Mouse (Mus musculus) embryonic facial prominence, embryonic 14.5 days (tissue): ENCODE measurements at regions not wholly inside any gene's neighbourhood (a gene's known extent, or its start where the extent isn't known, plus 50 kb on each side); places are given as distances from the start of the nearest gene placed in this dataset.

Experiments used
- ATAC-seq: fragments of 200-750 bp; cut with Nextera tagmentation; 2 replicates; pipeline ENCODE4 v1.8.0; 2017; ENCODE audit warnings: low read depth, moderate number of reproducible peaks, moderate TSS enrichment
- DNase-seq: peaks from one replicate; pipeline ENCODE4 v3.0.0-alpha.2; 2015; ENCODE audit warnings: low spot score
- H3K27ac ChIP-seq: fragments of 300-500 bp; sonication (generic); replicated peaks from 2 replicates; pipeline ENCODE4 v1.5.1; 2014; ENCODE audit warnings: low read depth, mild to moderate bottlenecking, low read length, moderate library complexity
- H3K27me3 ChIP-seq: fragments of 300-500 bp; sonication (generic); replicated peaks from 2 replicates; pipeline ENCODE4 v1.6.1; 2014; ENCODE audit warnings: low read length; ENCODE audit not compliant: control insufficient read depth, insufficient read depth
- H3K36me3 ChIP-seq: fragments of 300-500 bp; sonication (generic); 2 replicates; pipeline ENCODE4 v1.6.1; 2014; ENCODE audit warnings: low read length, mixed read lengths; ENCODE audit not compliant: control insufficient read depth, insufficient read depth
- H3K4me1 ChIP-seq: fragments of 300-500 bp; sonication (generic); 2 replicates; pipeline ENCODE4 v1.6.1; 2014; ENCODE audit warnings: antibody characterized with exemption, low read length; ENCODE audit not compliant: control insufficient read depth, insufficient read depth
- H3K4me2 ChIP-seq: fragments of 300-500 bp; sonication (generic); 2 replicates; pipeline ENCODE4 v1.6.1; 2014; ENCODE audit warnings: low read depth, mild to moderate bottlenecking, low read length, moderate library complexity, mixed read lengths
- H3K4me3 ChIP-seq: fragments of 300-500 bp; sonication (generic); 2 replicates; pipeline ENCODE4 v1.5.1; 2014; ENCODE audit warnings: low read depth, mild to moderate bottlenecking, low read length
- H3K9ac ChIP-seq: fragments of 300-500 bp; sonication (generic); 2 replicates; pipeline ENCODE4 v1.6.1; 2014; ENCODE audit warnings: low read depth, mild to moderate bottlenecking, low read length, moderate library complexity, mixed read lengths
- H3K9me3 ChIP-seq: fragments of 300-500 bp; sonication (generic); 2 replicates; pipeline ENCODE4 v1.6.1; 2016; ENCODE audit warnings: low read length; ENCODE audit not compliant: control insufficient read depth
- WGBS: fragments of 180-500 bp; shearing (Covaris S2); extraction: QIAGEN DNeasy Blood & Tissue Kit; methylation state at CpG from one replicate; pipeline ENCODE4 v1.1.7; 2014; 5-methylcytosine and 5-hydroxymethylcytosine counted together

- 71% methylated on average over 3 of the region's 3 CpGs for WGBS
These were observed 661.9 kb downstream of the Cenpc1 start for GRCm38 (mm10) chr5:85403519-85403918.

GRCm38 (mm10) chr5:85360427-85360826 is 705.0 kb downstream of the Cenpc1 start:
- H3K27ac ChIP-seq: no peak overlapping the region
- no peak for DNase-seq
- no peak overlapping the region for H3K4me3 ChIP-seq
- H3K9me3 ChIP-seq: no peaks in the 10 kb centered on the region
- H3K9ac ChIP-seq: no peak overlapping the region
- H3K4me2 ChIP-seq: no peak overlapping the region
- ATAC-seq: no peak
- no peaks in the 10 kb centered on the region for H3K27me3 ChIP-seq
- H3K36me3 ChIP-seq: no peaks in the 10 kb centered on the region
- no peaks in the 10 kb centered on the region for H3K4me1 ChIP-seq

More at GRCm38 (mm10) chr5:85403519-85403918, 661.9 kb downstream of the Cenpc1 start:
- H3K4me3 ChIP-seq: no peak overlapping the region
- no peak for DNase-seq
- no peaks in the 10 kb centered on the region for H3K36me3 ChIP-seq
- H3K27me3 ChIP-seq: no peaks in the 10 kb centered on the region
- H3K27ac ChIP-seq: no peak overlapping the region
- H3K4me2 ChIP-seq: no peak overlapping the region
- no peaks in the 10 kb centered on the region for H3K9me3 ChIP-seq
- no peaks in the 10 kb centered on the region for H3K4me1 ChIP-seq
- no peak overlapping the region for H3K9ac ChIP-seq
- ATAC-seq: no peak

- 67% methylated on average over 3 of the region's 3 CpGs for WGBS
- ATAC-seq: no peak
- H3K27ac ChIP-seq: no peak overlapping the region
These were observed 718.6 kb downstream of the Cenpc1 start for GRCm38 (mm10) chr5:85346762-85347161.

GRCm38 (mm10) chr5:85346066-85346649 is 719.2 kb downstream of the Cenpc1 start:
- no peak overlapping the region for H3K27ac ChIP-seq
- H3K27me3 ChIP-seq: no peaks in the 10 kb centered on the region
- H3K9me3 ChIP-seq: no peaks in the 10 kb centered on the region
- H3K4me1 ChIP-seq: no peaks in the 10 kb centered on the region
- DNase-seq: no peak
- H3K36me3 ChIP-seq: no peaks in the 10 kb centered on the region
- WGBS: 71% methylated on average over 7 of the region's 7 CpGs
- H3K4me2 ChIP-seq: no peak overlapping the region
- no peak overlapping the region for H3K4me3 ChIP-seq
- no peak overlapping the region for H3K9ac ChIP-seq
- no peak for ATAC-seq

More at GRCm38 (mm10) chr5:85346762-85347161, 718.6 kb downstream of the Cenpc1 start:
- Histone ChIP-seq H3K9me3 (no peaks in the 10 kb centered on the region), H3K9ac (no peak overlapping the region), H3K36me3 (no peaks in the 10 kb centered on the region), H3K27me3 (no peaks in the 10 kb centered on the region), H3K4me1 (no peaks in the 10 kb centered on the region), H3K4me3 (no peak overlapping the region), H3K4me2 (no peak overlapping the region)
- DNase-seq: no peak

GRCm38 (mm10) chr5:85341383-85341782 is 724.0 kb downstream of the Cenpc1 start:
- no peak overlapping the region for H3K27ac ChIP-seq

GRCm38 (mm10) chr5:85337643-85338458 is 727.5 kb downstream of the Cenpc1 start:
- Histone ChIP-seq H3K36me3 (no peaks in the 10 kb centered on the region), H3K4me2 (no peak overlapping the region), H3K27me3 (no peaks in the 10 kb centered on the region), H3K9me3 (no peaks in the 10 kb centered on the region), H3K4me3 (no peak overlapping the region), H3K27ac (no peak overlapping the region), H3K4me1 (no peaks in the 10 kb centered on the region), H3K9ac (no peak overlapping the region)
- WGBS: 68% methylated on average over 8 of the region's 8 CpGs
- peak; percentile 63; the same call in 1 of the 2 replicates for ATAC-seq
- DNase-seq: peak; percentile 17

More at GRCm38 (mm10) chr5:85341383-85341782, 724.0 kb downstream of the Cenpc1 start:
- H3K9ac ChIP-seq: no peak overlapping the region
- WGBS: 65% methylated on average over 4 of the region's 4 CpGs
- no peak overlapping the region for H3K4me3 ChIP-seq
- H3K9me3 ChIP-seq: no peaks in the 10 kb centered on the region
- no peak overlapping the region for H3K4me2 ChIP-seq
- DNase-seq (no peak), ATAC-seq (no peak)
- no peaks in the 10 kb centered on the region for H3K4me1 ChIP-seq
- H3K36me3 ChIP-seq: no peaks in the 10 kb centered on the region
- no peaks in the 10 kb centered on the region for H3K27me3 ChIP-seq

GRCm38 (mm10) chr5:85336944-85337343 is 728.4 kb downstream of the Cenpc1 start:
- Histone ChIP-seq H3K9me3 (no peaks in the 10 kb centered on the region), H3K4me3 (no peak overlapping the region), H3K4me2 (no peak overlapping the region), H3K27ac (no peak overlapping the region), H3K4me1 (no peaks in the 10 kb centered on the region), H3K27me3 (no peaks in the 10 kb centered on the region), H3K36me3 (no peaks in the 10 kb centered on the region), H3K9ac (no peak overlapping the region)
- WGBS: 88% methylated on average over 1 of the region's 1 CpGs
- DNase-seq (no peak), ATAC-seq (no peak)
